Mouse (Mus musculus) lung, postnatal 4 days (tissue): ENCODE measurements around the gene Trappc4.
"Not testable (repeated sequence)": the region's sequence is repeated elsewhere in the genome, so short reads cannot be mapped to it uniquely, and the experiment has no call there.

Experiments
- DNase-seq, 2 experiments: peaks; one replicate each; pipeline ENCODE4 v3.0.0; 2021

The Trappc4 gene

DNA sequence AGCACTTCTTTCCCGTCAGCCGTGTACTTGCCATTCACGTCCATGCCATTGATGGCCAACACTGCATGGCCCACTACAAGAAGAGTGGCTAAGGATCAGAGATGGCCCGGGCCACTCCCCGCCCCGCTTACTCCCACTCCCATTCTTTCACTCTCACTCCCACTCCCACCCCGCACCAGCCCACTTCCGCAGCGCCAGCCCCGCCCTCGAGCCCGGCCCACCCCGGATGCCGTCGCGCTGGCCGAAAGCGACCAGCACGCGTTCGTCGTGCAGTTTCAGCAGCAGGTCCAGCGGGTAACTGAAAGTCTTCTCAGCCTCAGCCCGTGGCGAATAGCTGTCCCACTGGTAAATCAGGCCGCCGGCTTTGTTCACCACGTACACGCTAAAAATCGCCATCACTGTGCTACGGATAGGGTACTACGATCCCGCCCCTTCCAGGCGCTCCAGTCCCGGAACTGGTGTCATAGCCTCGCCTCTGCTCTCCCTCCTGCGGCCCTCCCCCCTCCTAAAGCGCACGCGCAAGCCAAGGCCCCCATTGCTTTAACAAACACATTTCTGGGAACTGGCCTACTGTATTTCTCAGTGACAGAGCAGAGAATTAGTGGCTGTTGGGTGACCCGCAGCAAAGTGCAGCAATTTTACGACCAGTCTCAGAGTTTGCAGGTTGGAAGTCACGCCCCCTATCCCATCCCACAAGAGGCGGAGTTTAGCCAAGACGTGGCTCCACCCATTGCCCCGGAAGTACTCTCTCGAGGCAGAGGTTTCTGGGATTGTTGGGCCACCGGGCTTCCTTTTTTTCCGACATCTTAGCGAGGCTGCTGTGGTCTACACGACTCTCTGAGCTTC is at the start of gene Trappc4, which contains the start of gene Rps25:
Gene Trappc4 (minus strand): TSS at position 695 of the 846 bp plus-strand sequence.
Gene Rps25 (plus strand): TSS at position 234 of the 846 bp plus-strand sequence.
- DNase-seq = peak; percentile 93 to 94

DNA sequence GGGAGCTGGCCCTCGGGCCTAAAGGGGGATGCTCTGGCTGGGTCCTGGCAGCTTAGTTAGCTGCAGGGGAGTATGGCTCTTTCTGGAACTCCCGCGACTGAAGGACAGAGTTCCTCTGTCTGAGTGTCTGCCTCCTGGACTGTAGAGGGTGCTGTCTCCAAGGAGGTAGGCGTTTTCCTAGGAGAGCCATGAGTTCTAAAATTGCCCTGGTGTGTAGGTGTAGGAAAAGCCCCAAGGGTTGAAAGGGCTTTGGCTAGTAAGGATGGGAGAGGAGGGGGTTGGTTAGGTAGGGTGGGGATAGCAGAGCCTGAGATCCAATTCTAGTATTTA is 47.5 kb upstream of the Trappc4 start, which contains the start of gene Upk2:
Gene Upk2 (minus strand): TSS at position 86 of the 330 bp plus-strand sequence.
- no peak for DNase-seq

DNA sequence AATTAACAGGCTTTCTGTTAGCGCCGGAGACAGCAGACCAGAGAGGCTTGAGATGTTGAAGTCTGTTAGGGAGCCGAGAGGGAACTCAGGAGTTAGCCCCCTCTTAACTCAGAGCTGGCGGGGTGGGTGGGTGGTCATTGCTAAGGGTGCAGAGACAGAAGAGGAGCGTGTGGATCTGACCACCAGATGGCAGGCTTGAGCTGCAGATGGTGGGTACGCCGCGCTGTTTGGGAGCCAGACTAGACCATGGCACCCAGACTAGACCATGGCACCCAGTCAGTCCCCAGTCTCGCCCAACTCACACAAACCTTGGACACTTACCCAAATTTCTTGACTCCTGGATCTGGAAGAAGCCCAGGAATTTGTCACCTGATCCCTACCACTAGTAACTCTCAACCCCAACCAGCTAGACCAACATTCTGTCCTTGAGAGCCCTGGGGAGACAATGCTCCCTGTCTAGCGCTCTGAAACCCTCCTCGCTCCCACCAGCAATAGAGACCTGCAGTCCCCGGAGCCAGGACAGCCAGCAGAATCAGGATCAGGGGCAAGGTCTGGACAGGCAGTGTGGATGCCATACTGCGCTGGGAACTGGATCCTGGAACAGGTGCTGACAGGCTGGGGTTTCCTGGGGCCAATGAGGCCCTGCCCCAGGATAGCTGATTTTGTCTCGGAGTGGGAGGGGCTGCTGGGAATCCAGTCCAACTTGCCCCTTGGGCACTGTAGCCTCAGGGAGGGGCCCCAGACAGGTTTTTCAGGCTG is 46.9 kb upstream of the Trappc4 start:
- peak; percentile 81 to 90 for DNase-seq

DNA sequence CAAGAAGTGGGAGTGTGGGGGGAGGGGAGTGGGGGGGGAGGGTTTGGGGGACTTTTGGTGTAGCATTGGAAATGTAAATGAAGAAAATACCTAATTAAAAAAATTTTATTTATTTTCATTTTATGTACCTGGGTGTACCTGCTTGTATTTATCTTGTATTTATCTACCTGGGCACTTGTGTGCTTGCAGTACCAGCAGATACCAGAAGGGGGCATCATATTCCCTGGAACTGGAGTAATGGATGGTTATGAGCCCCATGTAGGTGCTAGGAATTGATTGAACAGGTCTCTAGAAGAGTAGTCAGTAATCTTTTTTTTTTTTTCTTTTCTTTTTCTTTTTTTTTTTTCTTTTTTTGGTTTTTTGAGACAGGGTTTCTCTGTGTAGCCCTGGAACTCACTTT is 43.0 kb upstream of the Trappc4 start:
- DNase-seq = no peak

DNA sequence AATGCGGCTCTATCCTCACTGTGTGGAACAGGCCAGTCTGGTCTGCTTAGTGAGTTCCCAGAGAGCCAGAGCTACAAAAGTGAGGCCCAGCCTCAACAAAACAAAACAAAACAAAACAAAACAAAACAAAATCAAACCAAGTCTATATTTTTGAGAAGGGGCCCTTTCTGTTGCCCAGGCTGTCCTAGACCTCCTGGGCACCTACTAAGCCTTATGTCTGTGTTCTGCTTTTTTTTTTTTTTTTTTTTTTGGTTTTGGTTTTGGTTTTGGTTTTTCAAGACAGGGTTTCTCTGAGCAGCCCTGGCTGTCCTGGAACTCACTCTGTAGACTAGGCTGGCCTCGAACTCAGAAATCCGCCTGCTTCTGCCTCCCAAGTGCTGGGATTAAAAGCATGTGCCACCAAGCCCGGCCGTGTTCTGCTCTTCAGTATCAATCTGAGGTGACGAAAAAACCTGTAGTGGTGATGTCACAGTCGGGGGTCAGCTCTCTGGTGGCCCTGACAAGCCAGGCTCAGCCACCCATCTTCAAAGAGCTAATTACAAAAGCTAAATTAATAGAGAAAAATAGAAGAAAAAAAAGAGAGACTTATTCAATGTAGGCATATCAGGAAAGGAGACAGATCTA is 37.1 kb upstream of the Trappc4 start:
- not testable (repeated sequence) for DNase-seq

DNA sequence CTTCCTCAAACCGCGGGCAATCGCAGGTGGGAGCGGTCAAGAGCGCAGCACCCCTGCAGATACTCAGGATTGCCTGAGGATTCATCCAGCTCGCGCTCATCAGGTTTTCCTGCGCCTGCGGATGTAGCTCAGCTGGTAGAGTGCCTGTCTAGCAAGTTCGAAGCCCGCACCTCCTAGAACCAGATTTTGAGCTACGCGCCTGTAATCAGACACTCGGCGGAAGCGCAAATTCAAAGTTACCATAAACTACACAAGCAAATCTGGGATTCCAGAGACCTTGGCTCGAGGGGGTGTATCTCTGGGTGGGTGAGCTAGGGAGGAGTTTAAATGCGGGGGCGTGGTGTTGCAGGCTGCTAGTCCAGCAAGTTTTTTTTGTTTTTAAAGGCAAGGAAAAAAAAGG is 33.6 kb upstream of the Trappc4 start, which contains the start of gene Foxr1:
Gene Foxr1 (minus strand): TSS at position 176 of the 400 bp plus-strand sequence.
- no peak for DNase-seq

DNA sequence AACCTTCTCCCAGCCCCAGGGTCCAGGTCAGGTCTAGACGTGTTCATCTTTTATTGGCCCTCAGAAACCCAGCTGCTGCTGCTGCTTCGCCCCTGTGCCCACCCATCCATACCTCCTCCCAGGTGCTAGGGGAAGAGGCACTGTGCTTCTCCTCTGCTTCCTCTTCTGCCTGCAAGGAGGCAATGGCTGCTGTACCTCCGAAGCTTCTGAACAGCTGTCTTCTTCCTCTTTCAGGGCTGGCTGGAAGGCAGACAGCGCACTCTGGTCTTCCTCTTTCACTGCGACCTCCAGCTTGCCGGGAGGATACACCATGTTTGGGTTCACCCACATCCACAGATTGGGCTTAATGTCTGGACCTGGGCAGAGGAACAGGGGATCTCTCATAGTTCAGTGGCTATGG is 28.3 kb upstream of the Trappc4 start:
- peak; percentile 30 to 38 for DNase-seq

DNA sequence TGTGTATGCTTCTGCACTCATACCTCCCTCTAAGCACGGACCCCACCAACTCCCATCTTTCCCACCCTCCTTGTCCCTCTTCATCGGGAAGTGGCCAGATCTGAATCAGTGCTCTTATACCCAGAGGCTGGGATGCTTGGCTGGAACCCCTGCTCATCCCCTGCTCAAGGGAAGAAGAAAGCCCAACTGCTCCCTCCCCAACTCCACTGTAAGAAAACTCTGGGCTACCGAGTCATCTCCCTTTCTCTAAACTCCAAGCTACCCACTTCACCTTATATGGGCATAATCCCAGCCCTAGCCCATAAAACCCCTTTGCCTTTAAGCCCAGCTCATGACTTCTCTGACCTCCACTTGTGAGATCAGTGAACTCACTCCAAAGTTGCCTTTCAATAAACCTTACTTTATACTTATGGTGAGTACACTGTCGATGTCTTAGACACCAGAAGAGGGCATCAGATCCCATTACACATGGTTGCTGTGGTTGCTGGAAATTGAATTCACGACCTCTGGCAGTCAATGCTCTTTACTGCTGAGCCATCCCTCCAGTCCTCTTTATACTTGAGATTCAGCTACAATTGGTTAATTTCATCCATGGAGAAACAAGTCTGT is 25.3 kb upstream of the Trappc4 start:
- no peak for DNase-seq

DNA sequence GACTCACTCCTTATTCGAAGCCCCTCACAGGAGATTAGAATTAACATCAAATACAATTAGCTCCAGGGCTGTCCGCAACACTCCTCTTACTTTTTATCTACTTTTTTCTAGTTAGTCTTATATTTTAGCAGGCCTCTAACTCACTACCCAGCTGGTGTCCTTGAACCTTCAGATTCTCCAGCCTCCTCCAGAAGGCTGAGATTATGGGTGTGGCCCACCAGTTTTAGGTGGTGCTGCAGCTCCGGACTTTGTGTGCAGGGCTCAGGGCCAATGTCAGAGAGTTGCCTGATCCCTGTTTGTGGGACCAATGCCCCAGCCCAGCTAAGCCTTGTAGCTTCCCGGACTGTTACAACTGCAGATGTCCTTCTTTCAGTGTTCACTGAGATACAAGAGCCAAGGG is 16.2 kb upstream of the Trappc4 start:
- no peak for DNase-seq

DNA sequence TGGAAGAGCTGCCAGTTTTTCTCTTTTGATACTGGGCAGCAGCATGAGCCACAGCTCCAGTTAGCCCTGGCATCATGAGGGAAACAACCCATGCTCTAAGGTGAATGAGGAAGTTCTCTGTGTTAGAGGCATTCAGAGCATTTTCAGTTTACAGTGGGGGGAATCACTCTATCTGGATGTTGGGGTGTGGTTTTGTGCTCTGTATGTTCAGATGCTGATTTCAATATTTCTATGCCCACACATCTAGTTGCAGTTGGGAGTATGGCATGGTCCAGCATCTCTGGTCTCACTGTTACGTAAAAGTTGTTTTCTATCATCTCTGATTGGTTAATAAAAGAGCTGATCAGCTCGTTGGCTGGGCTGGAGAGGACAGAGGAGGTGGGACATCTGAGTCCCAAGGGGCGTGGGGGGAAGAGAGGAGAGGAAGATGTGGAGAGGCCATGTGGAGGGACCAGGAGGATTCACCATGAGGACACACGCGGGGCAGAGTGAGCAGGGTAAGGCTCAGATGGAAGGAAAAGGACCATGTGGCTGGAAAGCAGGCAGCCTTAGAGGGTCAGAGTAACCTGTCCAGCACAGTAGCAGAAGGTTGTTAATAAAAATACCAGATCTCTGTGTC is 13.0 kb upstream of the Trappc4 start:
- DNase-seq = no peak

DNA sequence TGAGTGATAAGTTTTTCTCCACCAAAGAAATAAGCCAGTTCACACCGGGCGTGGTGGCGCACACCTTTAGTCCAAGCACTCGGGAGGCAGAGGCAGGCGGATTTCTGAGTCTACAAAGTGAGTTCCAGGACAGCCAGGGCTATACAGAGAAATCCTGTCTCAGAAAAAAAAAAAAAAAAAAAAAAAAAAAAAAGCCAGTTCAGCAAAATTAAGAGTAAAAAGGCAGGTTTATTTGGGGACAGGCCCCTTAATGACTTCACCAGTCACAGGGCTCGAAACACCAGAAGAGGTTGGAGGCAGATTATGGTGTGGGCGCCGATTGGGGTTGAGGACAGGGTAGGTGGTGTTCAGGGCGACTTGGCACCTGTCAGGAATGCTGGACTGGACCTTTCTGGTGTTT is 12.3 kb upstream of the Trappc4 start:
- DNase-seq = not testable (repeated sequence)

DNA sequence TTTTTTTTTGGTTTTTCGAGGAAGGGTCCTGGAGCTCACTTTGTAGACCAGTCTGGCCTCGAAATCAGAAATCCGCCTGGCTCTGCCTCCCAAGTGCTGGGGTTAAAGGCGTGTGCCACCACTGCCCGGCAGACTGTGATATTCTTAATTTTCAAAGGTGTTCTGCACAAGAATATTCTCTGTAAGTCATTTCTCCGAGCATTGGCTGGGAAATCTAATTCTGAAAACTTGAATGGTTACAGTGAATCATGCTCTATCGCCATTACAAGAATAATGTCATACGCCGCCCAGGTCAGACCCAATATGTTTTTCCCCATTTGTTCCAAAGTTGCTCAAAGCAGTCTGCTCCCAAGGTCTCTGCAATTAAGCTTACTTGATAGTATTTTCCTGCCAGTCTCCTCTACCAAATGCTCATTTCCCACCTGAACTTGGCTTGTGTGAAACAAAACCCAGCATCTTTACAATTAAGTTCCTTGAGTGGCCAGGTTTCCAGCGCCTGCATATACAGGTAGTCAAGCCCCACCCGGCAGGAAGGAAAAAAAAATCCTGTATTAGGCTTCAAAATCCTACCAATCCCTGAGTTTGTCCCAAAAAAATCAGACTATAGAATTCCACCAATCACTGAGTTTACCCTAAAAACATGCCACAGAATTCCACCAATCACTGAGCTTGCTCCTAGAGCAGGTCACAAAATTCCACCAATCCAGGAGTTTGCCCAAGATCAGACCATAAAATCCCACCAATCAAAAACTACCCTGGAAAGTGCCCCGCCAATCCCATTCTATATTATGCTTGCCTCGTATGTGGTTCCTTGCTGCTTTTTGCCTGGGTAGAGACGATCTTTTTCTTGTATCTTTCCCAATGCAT is 11.4 kb upstream of the Trappc4 start, which contains the start of gene Ccdc84:
Gene Ccdc84 (minus strand): TSS at position 51 of the 867 bp plus-strand sequence.
- no peak for DNase-seq

DNA sequence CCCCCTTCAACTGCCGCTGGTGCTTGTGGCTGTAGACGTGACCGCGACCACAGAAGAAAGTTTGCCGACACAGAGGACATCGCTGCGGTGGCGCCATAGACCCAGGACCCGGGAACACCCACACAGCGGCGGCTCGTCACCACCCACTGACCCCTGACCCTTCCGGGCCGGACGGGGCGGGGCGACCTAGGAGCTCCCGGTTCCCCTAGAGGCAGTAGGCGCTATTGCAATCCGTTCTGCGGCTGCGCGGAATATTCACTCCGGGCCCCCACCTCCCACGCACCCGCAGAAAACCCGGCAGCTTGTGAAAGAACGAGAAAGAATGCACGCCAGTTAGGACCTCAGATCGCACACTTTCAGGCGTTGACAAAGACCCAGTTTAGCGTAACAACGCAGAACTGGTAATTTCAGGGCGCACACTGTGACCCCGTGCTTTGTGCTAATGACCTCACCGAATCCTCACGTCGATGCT is 10.5 kb upstream of the Trappc4 start:
- DNase-seq = peak; percentile 95 to 97

DNA sequence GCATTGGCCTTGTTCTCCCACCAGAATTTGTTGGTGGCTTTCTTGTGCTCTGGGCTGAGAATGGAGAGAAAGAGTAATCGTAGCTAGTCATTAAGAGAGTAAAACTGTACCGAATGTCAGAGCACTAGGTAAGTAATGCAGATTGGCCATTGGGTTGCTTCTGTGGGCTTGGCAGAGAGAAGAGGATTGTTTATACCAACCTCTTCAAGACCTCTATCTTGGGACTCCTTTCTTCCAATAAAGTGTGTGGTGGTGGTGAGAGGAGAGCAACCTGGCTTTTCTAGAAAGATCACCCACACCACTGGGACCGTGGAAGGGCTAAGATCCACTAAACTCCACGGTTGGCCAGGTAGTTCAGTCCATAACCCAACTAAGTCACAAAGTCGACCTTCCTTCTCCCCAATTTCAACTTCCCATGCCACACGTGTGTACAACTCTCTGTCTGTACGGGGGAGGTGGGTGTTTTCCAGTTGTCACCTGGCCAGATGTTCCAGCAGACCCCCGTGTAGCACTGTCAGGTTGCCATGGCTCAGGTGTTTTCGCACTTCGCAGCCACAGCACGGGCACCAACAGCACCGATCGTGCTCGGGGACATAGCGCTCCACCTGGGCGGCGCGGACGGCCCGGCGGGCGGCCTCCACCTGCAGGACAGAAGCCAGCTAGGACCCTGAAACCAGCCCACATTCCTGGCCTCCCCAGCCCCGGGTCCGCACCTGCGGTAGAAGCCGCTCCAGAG is 9.9 kb upstream of the Trappc4 start:
- no peak for DNase-seq

DNA sequence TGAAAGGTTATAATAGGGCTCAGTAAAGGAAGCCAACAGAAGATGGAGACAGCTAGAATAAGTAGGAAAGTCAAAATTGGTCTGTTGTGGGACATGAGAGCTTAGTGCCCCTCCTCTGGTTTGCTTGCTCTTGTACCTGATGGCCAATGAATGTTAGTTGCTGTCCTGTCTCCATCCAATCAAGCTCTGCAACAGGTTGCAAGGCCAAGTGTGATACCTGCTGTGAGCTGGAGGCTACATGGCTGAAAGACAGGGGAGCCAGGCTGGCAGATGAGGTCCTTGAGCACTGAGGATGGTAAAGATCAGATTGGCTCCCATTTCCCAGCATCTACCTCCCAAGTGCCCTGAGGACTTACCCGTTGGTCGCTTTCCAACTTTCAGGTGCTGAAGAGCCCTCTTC is 5.4 kb upstream of the Trappc4 start:
- DNase-seq = no peak

DNA sequence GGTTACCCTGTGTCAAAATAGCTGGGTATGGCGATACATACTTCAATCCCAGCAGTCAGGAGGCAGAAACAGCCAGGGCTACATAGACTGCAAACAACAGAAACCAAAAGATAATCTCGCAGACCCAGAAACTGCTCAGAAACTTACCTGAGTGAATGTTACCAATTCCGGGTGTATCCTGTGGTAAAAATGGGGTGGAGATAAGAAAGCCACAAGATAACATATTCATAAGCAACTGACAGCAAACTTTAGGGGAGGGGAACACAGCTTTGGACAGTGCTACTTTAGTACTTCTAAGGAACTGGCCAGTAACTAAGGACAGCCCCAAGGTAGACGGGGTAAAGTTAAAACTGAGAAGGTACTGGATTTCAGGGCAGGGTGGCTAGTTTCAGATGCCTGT is 4.9 kb upstream of the Trappc4 start:
- DNase-seq = no peak

DNA sequence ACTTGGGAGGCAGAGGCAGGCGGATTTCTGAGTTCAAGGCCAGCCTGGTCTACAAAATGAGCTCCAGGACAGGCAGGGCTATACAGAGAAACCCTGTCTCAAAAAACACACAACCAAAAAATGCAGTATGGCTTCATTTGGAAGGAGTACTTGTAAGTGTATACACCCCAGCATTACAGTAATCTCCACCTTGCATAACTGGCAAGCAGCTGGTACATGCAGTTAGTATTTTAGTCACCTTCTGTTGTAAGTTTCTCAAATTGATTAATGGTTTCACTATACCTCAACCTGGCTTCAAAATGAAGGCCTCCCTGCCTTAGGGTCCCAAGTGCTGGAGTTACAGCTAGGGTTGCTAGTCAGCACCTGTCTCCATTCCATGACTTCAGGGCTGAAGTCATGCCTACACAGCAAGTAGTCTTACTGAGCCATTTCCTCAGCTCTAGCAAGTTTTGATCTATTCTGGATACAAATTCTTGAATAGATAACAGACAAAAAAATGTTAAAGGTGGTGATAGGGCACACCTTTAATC is 4.3 kb upstream of the Trappc4 start:
- DNase-seq = no peak

DNA sequence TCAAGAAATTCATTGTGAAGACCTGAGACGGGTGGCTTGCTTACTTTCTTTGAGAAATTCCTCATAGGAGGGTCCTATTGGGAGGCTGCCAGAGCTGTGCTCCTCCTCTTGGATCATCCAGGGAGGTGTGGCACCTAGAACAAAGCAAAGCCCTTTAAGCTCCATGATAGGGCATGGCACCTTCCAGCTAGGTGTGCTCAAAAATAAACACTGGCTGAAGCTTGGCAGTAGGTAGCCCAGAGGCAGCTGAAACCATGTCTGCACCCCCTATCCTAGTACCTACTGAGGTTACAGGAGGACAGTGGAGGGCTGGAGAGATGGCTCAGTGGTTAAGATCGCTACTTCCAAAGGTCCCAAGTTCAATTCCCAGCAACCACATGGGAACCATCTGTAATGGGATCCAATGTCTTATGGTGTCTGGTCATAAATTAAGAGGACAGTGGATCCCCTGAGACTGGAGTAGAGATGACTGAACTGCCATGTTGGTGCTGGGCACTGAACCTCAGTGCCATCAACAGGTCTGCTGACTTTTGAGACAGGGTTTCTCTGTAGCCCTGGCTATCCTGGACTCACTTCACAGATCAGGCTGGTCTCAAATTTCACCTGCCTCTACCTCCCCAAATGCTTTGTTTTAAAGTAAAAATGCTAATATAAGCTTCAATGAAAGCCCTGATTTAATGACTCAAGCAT is 3.4 kb upstream of the Trappc4 start:
- no peak for DNase-seq

DNA sequence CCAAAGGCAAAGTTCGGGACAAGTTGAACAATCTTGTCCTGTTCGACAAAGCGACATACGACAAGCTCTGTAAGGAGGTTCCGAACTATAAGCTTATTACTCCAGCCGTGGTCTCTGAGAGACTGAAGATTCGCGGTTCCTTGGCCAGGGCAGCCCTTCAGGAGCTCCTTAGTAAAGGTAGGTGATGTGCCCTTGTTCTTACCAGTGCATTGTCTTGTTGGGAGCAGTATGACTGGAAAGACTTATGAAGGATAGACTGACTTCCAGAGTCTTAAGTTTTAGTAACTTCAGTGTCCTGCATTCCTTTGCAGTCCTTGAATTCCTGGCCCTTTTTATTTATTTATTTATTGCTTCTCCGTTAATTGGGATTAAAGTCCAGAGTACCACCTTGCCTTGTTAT is 1.3 kb upstream of the Trappc4 start:
- not testable (repeated sequence) for DNase-seq

DNA sequence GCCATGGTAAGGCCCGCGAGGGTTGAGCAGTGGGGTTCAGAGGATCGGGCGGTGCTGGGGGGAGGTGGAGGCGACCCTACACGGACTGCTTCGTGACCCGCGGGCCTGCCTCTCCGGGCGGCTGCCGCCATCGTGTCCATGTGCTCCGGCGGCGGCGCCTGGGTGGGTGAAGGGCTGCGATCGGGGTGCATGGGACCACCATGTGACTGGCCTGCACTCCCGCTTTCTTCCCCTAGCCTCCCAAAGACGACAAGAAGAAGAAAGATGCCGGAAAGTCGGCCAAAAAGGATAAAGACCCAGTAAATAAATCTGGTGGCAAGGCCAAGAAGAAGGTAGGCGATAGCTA is 325 bp upstream of the Trappc4 start:
- no peak for DNase-seq
